Mouse (Mus musculus) urinary bladder, adult 2 months (tissue): Measurements from ENCODE around the gene Sec14l5. TPM values are rescaled to one million over a fixed set of nuclear protein-coding genes. Genes with fewer than 3 reads are reported as not detected.

Experiments
- DNase-seq: peaks from one replicate; pipeline ENCODE4 v3.0.0; 2022; ENCODE audit warnings: low spot score
- polyA plus RNA-seq: library from polyadenylated mRNA; depleted of rRNA; stranded (reverse); fragments of >200 nt; gene quantifications from 2 replicates; pipeline ENCODE4 v1.2.3, GENCODE M21; 2012

Gene Sec14l5
- polyA plus RNA-seq, 1 experiment: 0.18 TPM

- no peak for DNase-seq
These were observed 6.6 kb downstream of the Sec14l5 start for GRCm38 (mm10) chr16:5153299-5154026.

- DNase-seq: no peak
These were observed 8.1 kb downstream of the Sec14l5 start for GRCm38 (mm10) chr16:5155014-5155413.

GRCm38 (mm10) chr16:5156495-5156894 lies 9.6 kb downstream of the Sec14l5 start:
- no peak for DNase-seq

- no peak for DNase-seq
These were observed 10.2 kb downstream of the Sec14l5 start for GRCm38 (mm10) chr16:5157113-5157512.

- DNase-seq: no peak
These were observed 12.3 kb downstream of the Sec14l5 start for GRCm38 (mm10) chr16:5159248-5159647.

GRCm38 (mm10) chr16:5164327-5164726 lies 17.4 kb downstream of the Sec14l5 start:
- no peak for DNase-seq

GRCm38 (mm10) chr16:5168038-5168437 lies 21.1 kb downstream of the Sec14l5 start:
- no peak for DNase-seq

GRCm38 (mm10) chr16:5168829-5169228 lies 21.9 kb downstream of the Sec14l5 start:
- no peak for DNase-seq

GRCm38 (mm10) chr16:5172636-5173035 lies 25.7 kb downstream of the Sec14l5 start:
- no peak for DNase-seq

GRCm38 (mm10) chr16:5183310-5183975 lies 36.5 kb downstream of the Sec14l5 start:
- DNase-seq: no peak

- no peak for DNase-seq
These were observed 37.2 kb downstream of the Sec14l5 start for GRCm38 (mm10) chr16:5184101-5184500.

GRCm38 (mm10) chr16:5184956-5185355 lies 38.0 kb downstream of the Sec14l5 start:
- no peak for DNase-seq

- DNase-seq: no peak
These were observed 38.8 kb downstream of the Sec14l5 start for GRCm38 (mm10) chr16:5185691-5186090.

GRCm38 (mm10) chr16:5186234-5186633 lies 39.3 kb downstream of the Sec14l5 start:
- no peak for DNase-seq

- no peak for DNase-seq
These were observed 48.2 kb downstream of the Sec14l5 start for GRCm38 (mm10) chr16:5195080-5195479.

- DNase-seq: no peak
These were observed 55.8 kb downstream of the Sec14l5 start for GRCm38 (mm10) chr16:5202681-5203080.

GRCm38 (mm10) chr16:5203200-5203599 lies 56.3 kb downstream of the Sec14l5 start:
- DNase-seq: no peak

- peak; percentile 70 for DNase-seq
These were observed 56.9 kb downstream of the Sec14l5 start, which contains the start of gene Nagpa for GRCm38 (mm10) chr16:5203668-5204433. Nagpa (minus strand) TSS chr16:5204012.

GRCm38 (mm10) chr16:5205431-5205970 lies 58.6 kb downstream of the Sec14l5 start:
- no peak for DNase-seq

- no peak for DNase-seq
These were observed 59.1 kb downstream of the Sec14l5 start for GRCm38 (mm10) chr16:5206051-5206450.

- no peak for DNase-seq
These were observed 63.5 kb downstream of the Sec14l5 start for GRCm38 (mm10) chr16:5210365-5210764.

GRCm38 (mm10) chr16:5212150-5212549 lies 65.2 kb downstream of the Sec14l5 start:
- DNase-seq: no peak
